Mouse (Mus musculus): ENCODE measurements at regions not wholly inside any gene's neighbourhood (a gene's known extent, or its start where the extent isn't known, plus 50 kb on each side); places are given as distances from the start of the nearest gene placed in this dataset.

GRCm38 (mm10) chr8:17709162-17709561 is 1268.9 kb downstream of the Defb40 start:
- Histone ChIP-seq H3K4me1 (ENCODE audit: control insufficient read depth, insufficient read depth, low read length) (no peaks in the 10 kb centered on the region), H3K27ac (no peak overlapping the region), H3K27me3 (ENCODE audit: control insufficient read depth, insufficient read depth, low read length) (no peaks in the 10 kb centered on the region), H3K36me3 (ENCODE audit: control insufficient read depth, insufficient read depth, low read length) (no peaks in the 10 kb centered on the region), H3K79me2 (replicated peaks; ENCODE audit: control insufficient read depth, insufficient read depth, low read length) (no peaks in the 10 kb centered on the region), H3K9ac (ENCODE audit: low read depth, low read length) (no peak overlapping the region), H3K4me3 (no peak overlapping the region)
- 34% methylated on average over 1 of the region's 1 CpGs for WGBS
- DNase-seq: no peak
- intact Hi-C loops (cut with DNase I): no loop called here
- TF ChIP-seq POLR2A (IDR thresholded peaks at IDR 0.05; ENCODE audit: insufficient read depth, low read depth, low read length) (no peak), CTCF (IDR thresholded peaks at IDR 0.05) (no peak), EP300 (IDR thresholded peaks at IDR 0.05; ENCODE audit: insufficient read depth, low read depth, low read length) (no peak)

- 72% methylated on average over 4 of the region's 4 CpGs for WGBS
- H3K36me3 ChIP-seq (ENCODE audit: control insufficient read depth, insufficient read depth, low read length): no peaks in the 10 kb centered on the region
- intact Hi-C loops (cut with DNase I): no loop called here
- no peak overlapping the region for H3K27ac ChIP-seq
- H3K79me2 ChIP-seq (replicated peaks; ENCODE audit: control insufficient read depth, insufficient read depth, low read length): no peaks in the 10 kb centered on the region
- DNase-seq: no peak
- TF ChIP-seq EP300 (IDR thresholded peaks at IDR 0.05; ENCODE audit: insufficient read depth, low read depth, low read length) (no peak), CTCF (IDR thresholded peaks at IDR 0.05) (no peak), POLR2A (IDR thresholded peaks at IDR 0.05; ENCODE audit: insufficient read depth, low read depth, low read length) (no peak)
- H3K9ac ChIP-seq (ENCODE audit: low read depth, low read length): no peak overlapping the region
- no peak overlapping the region for H3K4me3 ChIP-seq
- H3K27me3 ChIP-seq (ENCODE audit: control insufficient read depth, insufficient read depth, low read length): no peaks in the 10 kb centered on the region
- H3K4me1 ChIP-seq (ENCODE audit: control insufficient read depth, insufficient read depth, low read length): no peaks in the 10 kb centered on the region
Observed at GRCm38 (mm10) chr8:17708409-17708808, 1269.6 kb downstream of the Defb40 start.

GRCm38 (mm10) chr8:17704289-17704688 is 1273.8 kb downstream of the Defb40 start:
- H3K4me1 ChIP-seq (ENCODE audit: control insufficient read depth, insufficient read depth, low read length): no peaks in the 10 kb centered on the region
- TF ChIP-seq EP300 (IDR thresholded peaks at IDR 0.05; ENCODE audit: insufficient read depth, low read depth, low read length) (no peak), CTCF (IDR thresholded peaks at IDR 0.05) (no peak), POLR2A (IDR thresholded peaks at IDR 0.05; ENCODE audit: insufficient read depth, low read depth, low read length) (no peak)
- intact Hi-C loops (cut with DNase I): no loop called here
- H3K27me3 ChIP-seq (ENCODE audit: control insufficient read depth, insufficient read depth, low read length): no peaks in the 10 kb centered on the region
- no peak overlapping the region for H3K9ac ChIP-seq (ENCODE audit: low read depth, low read length)
- 77% methylated on average over 1 of the region's 1 CpGs for WGBS
- H3K4me3 ChIP-seq: no peak overlapping the region
- H3K27ac ChIP-seq: no peak overlapping the region
- no peak for DNase-seq
- no peaks in the 10 kb centered on the region for H3K79me2 ChIP-seq (replicated peaks; ENCODE audit: control insufficient read depth, insufficient read depth, low read length)
- no peaks in the 10 kb centered on the region for H3K36me3 ChIP-seq (ENCODE audit: control insufficient read depth, insufficient read depth, low read length)

- TF ChIP-seq POLR2A (IDR thresholded peaks at IDR 0.05; ENCODE audit: insufficient read depth, low read depth, low read length) (no peak), EP300 (IDR thresholded peaks at IDR 0.05; ENCODE audit: insufficient read depth, low read depth, low read length) (no peak), CTCF (IDR thresholded peaks at IDR 0.05) (no peak)
- no peaks in the 10 kb centered on the region for H3K4me1 ChIP-seq (ENCODE audit: control insufficient read depth, insufficient read depth, low read length)
- H3K79me2 ChIP-seq (replicated peaks; ENCODE audit: control insufficient read depth, insufficient read depth, low read length): no peaks in the 10 kb centered on the region
- no peak for DNase-seq
- H3K36me3 ChIP-seq (ENCODE audit: control insufficient read depth, insufficient read depth, low read length): no peaks in the 10 kb centered on the region
- H3K27me3 ChIP-seq (ENCODE audit: control insufficient read depth, insufficient read depth, low read length): no peaks in the 10 kb centered on the region; the same call in 1 of the 2 replicates
- WGBS: 51% methylated on average over 3 of the region's 3 CpGs
- H3K9ac ChIP-seq (ENCODE audit: low read depth, low read length): no peak overlapping the region
- intact Hi-C loops (cut with DNase I): no loop called here
- H3K27ac ChIP-seq: no peak overlapping the region
- H3K4me3 ChIP-seq: no peak overlapping the region
Observed at GRCm38 (mm10) chr8:17700362-17700761, 1277.7 kb downstream of the Defb40 start.

GRCm38 (mm10) chr8:17690074-17690848 is 1287.8 kb downstream of the Defb40 start:
- no peak for DNase-seq
- TF ChIP-seq EP300 (IDR thresholded peaks at IDR 0.05; ENCODE audit: insufficient read depth, low read depth, low read length) (no peak), POLR2A (IDR thresholded peaks at IDR 0.05; ENCODE audit: insufficient read depth, low read depth, low read length) (no peak), CTCF (IDR thresholded peaks at IDR 0.05) (no peak)
- no peaks in the 10 kb centered on the region for H3K27me3 ChIP-seq (ENCODE audit: control insufficient read depth, insufficient read depth, low read length)
- H3K4me1 ChIP-seq (ENCODE audit: control insufficient read depth, insufficient read depth, low read length): no peaks in the 10 kb centered on the region
- H3K4me3 ChIP-seq: no peak overlapping the region
- intact Hi-C loops (cut with DNase I): no loop called here
- no peak overlapping the region for H3K27ac ChIP-seq
- no peaks in the 10 kb centered on the region for H3K79me2 ChIP-seq (replicated peaks; ENCODE audit: control insufficient read depth, insufficient read depth, low read length)
- WGBS: 52% methylated on average over 4 of the region's 4 CpGs
- H3K36me3 ChIP-seq (ENCODE audit: control insufficient read depth, insufficient read depth, low read length): no peaks in the 10 kb centered on the region
- H3K9ac ChIP-seq (ENCODE audit: low read depth, low read length): no peak overlapping the region

- Histone ChIP-seq H3K4me1 (ENCODE audit: control insufficient read depth, insufficient read depth, low read length) (no peaks in the 10 kb centered on the region), H3K36me3 (ENCODE audit: control insufficient read depth, insufficient read depth, low read length) (no peaks in the 10 kb centered on the region), H3K4me3 (no peak overlapping the region), H3K27me3 (ENCODE audit: control insufficient read depth, insufficient read depth, low read length) (no peaks in the 10 kb centered on the region), H3K9ac (ENCODE audit: low read depth, low read length) (no peak overlapping the region), H3K79me2 (replicated peaks; ENCODE audit: control insufficient read depth, insufficient read depth, low read length) (no peaks in the 10 kb centered on the region), H3K27ac (no peak overlapping the region)
- DNase-seq: no peak
- WGBS: 87% methylated on average over 3 of the region's 3 CpGs
- no peak for TF ChIP-seq CTCF (IDR thresholded peaks at IDR 0.05)
- TF ChIP-seq EP300 (IDR thresholded peaks at IDR 0.05; ENCODE audit: insufficient read depth, low read depth, low read length): no peak
- TF ChIP-seq POLR2A (IDR thresholded peaks at IDR 0.05; ENCODE audit: insufficient read depth, low read depth, low read length): no peak
- intact Hi-C loops (cut with DNase I): no loop called here
Observed at GRCm38 (mm10) chr8:17689641-17690040, 1288.4 kb downstream of the Defb40 start.
